Mouse (Mus musculus) small intestine, adult 2 months (tissue): ENCODE measurements at regions not wholly inside any gene's neighbourhood (a gene's known extent, or its start where the extent isn't known, plus 50 kb on each side); places are given as distances from the start of the nearest gene placed in this dataset.

Experiments
- CTCF ChIP-seq: fragments of 200-500 bp; IDR thresholded peaks from 2 replicates; pipeline ENCODE4 v1.5.1; 2012; ENCODE audit warnings: low read depth, mild to moderate bottlenecking, control low read depth, inconsistent platforms, low read length, moderate library complexity, mixed read lengths; ENCODE audit not compliant: insufficient replicate concordance, insufficient read length; ENCODE audit errors: extremely low read depth
- POLR2A ChIP-seq: fragments of 200-500 bp; IDR thresholded peaks from 2 replicates; pipeline ENCODE4 v1.6.1; 2012; ENCODE audit warnings: low read depth, mild to moderate bottlenecking, control low read depth, inconsistent platforms, low read length, moderate library complexity

DNA sequence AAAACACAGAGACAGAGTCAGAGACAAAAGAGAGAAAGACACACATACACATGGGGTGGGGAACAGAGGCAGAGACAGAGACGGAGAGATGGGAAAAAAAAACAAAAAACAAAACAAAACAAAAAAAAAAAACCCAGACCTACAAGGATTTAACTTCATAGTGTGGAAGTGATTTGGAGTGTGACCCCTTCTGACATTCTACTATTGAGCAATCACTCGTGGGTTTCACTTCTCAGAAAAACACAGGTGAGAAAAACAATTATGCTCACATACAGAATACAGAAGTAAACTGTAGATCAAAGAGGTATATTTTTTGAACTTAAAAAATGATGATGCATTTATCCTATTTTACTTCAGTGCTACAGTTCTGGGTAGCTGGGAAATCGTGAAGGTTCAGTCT, 326.7 kb upstream of the Actbl2 start:
- TF ChIP-seq POLR2A, result no peak
- no peak for TF ChIP-seq CTCF
